Mouse (Mus musculus) adrenal gland, postnatal 25 days (tissue): ENCODE data around the gene Aftph. TPM values are rescaled to one million over a fixed set of nuclear protein-coding genes. Genes with fewer than 3 reads are reported as not detected.
A peak's percentile ranks its signal among the peaks of the same experiment; 100 is the strongest.

Experiments used
- DNase-seq: peaks from one replicate; pipeline ENCODE4 v3.0.0; 2021; ENCODE audit warnings: mixed read lengths
- total RNA-seq: library from RNA; stranded (reverse); gene quantifications from 2 replicates; pipeline ENCODE4 v1.2.3, GENCODE M21; 2021

Aftph gene
- total RNA-seq, 1 experiment from 2014 or later, result 72.2 TPM

DNA sequence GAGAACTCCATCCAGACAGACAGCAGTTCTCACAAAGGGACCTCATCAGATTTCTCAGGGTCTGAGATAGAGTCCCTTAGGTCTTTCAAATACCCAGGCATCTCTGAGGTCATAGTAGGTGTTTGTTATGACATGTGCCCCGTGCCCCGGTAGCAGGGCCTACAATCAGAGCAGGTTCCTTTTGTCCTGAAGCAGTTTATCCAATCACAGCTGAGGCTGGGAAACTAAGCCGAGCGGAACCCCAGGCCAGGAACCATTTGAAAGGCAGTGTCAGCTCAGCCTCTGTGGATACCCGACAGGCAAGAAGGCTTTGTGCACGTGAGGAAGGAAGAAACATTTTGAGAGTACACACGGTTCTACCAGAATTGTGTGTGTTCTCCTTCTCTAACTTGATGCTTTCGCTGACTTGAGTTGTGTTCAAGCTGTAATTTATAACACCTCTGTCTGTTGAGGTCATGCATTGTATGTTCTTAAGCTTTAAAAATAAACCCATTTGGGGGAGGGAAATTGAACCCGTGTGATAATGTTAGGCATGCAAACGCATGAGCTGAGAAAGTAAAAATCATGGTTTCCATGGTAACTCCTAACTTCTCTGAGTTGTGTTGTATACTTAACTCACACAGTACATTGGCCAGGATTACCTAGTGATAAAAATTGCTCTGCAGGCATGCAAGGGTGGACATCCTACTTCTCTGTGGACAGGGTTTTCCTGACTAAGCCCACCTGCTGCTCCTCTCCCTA lies 94.2 kb downstream of the Aftph start:
- no peak for DNase-seq

DNA sequence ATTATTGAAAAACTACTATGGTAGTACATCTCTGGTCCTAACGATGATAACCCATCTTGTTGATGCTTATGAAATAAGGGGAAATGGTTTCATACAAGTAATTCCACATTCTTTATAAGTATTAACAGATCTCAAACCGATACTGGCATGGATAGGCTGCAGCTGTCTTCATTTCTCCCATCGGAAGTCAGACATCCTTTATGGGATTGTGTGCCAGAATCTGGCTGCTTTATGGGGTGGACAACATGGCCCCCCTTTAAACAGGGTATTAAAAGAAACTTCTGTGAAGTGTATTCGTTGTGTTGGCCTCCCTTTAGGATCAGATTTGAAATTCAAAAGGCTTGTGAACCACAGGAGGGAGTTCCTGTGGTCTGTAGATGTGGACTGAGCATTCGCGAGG lies 95.2 kb downstream of the Aftph start:
- no peak for DNase-seq

DNA sequence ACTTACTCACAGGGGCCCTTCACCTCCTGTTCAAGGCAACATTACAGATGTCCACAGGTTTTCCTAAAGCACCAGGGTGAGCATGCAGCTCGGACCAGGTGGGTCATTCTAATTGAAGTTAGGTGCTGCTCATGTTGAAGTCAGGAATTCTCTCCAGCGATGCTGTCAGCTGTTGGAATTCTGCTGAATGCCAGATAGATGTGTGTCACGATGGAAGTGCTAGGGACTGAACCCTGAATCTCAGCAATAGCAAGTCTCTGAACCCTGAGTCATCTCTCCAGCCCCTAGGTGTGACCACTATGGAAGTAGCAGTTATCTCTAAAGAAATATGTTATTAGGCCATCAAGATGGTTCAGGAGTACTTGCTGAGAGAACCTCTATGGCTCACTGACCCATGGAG lies 95.9 kb downstream of the Aftph start:
- no peak for DNase-seq

DNA sequence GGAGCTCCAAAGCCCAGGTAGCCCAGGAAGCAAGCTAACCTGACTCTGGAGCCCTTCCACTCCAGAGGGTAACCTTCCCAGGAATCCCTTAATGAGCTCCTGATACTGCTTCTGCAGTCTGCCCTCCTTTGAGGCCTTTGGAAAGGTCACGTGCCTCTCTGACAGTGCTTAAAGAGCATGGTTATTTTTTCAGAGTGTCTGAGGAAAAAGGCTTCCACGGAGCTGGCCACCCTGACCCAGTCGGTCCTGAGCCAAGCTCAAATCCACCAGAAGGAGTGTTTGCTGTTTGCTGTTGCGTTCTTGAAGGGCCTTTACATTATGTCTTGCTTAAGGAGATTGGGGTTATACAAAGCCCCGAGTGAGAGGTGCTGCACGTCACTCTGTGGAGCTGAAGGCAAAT lies 96.5 kb downstream of the Aftph start:
- no peak for DNase-seq

DNA sequence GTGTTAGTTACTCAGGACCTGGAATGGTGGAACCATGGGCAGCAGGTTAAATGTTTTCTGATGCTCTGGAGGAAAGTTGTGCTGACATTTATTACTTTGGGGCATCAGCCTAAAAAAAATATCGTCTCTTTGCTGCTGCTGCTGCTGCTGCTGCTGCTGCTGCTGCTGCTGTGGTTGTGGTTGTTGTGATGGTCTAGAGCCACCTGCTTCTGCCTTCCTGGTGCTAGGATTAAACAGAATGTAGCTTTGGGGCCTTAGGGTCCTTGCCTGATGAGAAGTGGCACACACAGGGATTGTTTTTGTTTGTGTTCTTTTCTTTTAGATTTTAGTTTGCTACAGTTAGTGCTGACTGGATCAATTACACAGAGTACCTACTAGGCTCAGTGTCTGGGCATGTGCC lies 97.2 kb downstream of the Aftph start:
- no peak for DNase-seq

DNA sequence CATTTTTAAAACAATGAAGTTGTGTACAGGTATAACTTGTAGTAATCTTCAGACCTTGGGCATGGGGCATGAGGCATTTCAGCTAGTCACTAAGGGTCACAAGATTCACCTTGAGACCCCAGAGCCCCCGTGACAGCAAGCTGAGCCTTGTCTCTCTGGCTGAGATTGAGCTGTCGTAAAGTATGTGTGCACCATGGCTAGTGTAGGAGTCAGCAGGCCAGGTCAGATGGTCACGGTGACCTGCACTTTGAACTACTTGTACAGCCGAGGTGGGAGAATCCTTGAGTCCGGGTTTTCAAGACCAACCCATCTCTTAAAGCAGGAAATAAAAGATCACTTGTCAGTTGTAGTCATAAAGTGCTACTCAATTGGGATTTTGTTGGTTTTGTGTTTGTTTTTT lies 98.2 kb downstream of the Aftph start:
- no peak for DNase-seq

DNA sequence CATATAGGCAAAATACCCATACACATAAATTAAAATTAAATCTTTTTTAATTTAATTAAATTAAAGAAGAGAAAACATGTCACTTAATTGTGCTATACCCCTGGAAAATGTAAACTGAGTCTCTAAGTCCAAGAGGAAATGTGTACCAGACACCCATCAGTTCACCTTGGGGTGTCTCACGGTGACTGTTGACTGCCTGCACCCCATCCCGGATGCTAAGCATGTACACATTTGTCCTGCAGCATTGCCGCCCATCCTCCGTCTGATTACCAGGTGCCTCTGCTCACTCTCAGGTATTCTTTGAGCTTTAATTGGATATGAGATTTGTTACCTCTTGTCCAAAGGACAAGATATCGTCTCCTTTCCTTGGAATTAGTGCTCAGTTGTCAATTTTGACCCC lies 99.1 kb downstream of the Aftph start:
- DNase-seq, result no peak

DNA sequence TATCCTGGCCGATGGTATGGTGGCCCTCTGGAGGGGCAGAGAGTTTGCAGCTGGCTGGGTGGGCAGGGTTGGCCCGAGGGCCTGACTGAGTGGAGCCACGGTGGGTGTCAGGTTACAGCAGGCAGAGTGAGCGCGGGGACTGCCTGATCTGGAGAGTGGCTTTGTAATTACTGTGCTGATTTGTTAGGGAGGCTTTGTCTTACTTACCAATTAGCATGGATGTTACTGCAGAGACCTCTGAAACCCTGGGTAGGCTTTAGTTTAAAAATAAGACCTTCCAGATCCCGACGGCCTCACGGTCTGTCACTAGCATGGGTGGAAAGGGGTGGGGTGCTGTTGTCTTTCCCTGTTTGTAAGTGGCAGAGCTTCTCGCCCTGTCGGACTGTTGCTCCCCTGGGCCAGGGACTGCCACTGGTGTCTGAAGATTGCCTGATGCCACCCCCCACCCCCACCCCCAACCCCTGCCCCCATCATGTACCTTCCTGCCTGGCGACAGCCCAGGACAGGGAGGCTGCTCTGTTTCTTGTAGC lies 101.4 kb downstream of the Aftph start:
- no peak for DNase-seq

DNA sequence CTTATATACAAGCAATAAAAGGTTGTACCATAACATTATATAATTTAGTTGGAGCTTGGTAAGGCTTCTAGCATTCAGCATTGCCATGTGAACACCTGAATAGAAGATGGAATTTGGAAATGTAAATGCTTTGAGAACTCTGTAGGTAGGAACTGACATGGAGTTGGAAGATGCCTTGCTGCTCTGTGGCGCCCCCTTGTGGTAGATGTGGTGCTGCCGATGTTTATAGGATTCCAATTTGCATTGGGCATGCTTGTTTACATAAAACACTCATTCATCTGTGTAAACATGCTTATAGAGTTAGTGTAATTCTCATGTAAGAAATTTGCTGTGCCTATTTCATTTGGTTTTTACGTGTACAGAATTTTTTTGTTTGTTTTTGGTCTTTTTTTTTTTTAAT lies 102.5 kb downstream of the Aftph start:
- DNase-seq, result peak; percentile 82

DNA sequence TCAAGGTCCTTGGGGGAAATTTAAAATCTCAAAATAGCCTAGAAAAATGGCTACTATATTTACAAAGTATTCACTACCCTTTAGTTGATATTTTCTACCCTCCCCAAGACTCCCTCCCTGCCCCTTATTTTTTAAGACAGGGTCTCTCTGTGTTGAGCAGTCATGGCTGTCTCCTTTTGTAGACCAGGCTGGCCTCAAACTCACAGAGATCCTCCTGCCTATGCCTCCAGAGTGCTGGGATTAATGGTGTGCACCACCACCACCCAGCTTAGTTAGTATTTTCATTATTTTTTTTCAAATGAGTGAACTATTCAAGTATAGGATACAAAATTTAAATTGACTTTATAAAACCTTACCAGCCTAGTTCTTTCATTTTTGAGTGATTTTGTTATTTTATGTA lies 104.3 kb downstream of the Aftph start:
- DNase-seq, result no peak

DNA sequence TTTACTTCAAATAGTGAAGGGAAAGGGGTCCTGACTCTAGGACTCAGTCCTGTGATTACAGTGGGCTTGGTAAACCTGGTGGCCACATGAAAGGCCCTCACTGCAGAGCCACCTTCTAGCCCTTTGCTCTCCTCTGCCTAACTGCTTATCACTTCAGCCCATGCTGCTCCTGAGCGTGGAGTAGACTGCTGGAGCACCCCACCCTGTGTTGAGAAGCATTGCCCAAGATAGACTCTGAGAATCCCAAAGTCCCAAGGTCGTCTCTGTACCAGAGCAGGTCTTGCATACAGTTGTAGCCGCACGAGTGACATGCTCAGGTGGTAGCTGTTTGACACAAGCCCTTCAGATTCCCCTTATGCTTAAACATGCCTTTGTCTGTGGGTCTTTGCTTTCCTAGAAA lies 105.3 kb downstream of the Aftph start:
- no peak for DNase-seq

DNA sequence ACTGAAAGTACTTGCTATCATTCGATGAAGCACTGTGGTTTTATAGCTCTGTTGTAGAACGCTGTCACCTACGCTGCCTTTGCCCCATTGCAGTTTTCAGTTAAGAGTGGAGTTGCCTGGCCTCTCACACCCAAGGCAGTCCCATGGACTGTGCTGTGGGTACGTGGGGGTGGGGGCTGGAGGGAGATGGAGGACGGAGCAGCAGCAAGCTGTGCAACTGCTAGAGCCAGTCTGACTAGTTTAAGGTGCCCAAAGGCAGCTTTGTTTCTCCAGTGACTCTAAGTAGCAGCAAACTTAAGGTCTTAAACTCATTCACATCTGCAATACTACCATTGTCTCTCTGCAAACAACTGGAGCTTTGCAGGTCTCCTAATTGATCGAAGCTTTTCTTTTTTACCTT lies 105.7 kb downstream of the Aftph start:
- DNase-seq, result no peak

Other genes starting within 250 kb of the Aftph start
- gene Sertad2, start 198.3 kb downstream of the Aftph start, total RNA-seq, result 14.2 and 15.7 TPM in 2 replicates
- 26.2 and 32.5 TPM in 2 replicates for gene Lgalsl, start 89.5 kb upstream of the Aftph start, total RNA-seq